Mouse (Mus musculus) embryonic fibroblast, embryonic 13.5 days (primary cell): ENCODE results near the gene Adgrg3. TPM values are rescaled to one million over a fixed set of nuclear protein-coding genes. Genes with fewer than 3 reads are reported as not detected.

Experiments used
- H3K27ac ChIP-seq: 2 replicates; pipeline ENCODE4 v1.5.1; 2012; ENCODE audit warnings: low read length, control low read depth, inconsistent platforms; ENCODE audit not compliant: insufficient read depth
- H3K4me1 ChIP-seq: 2 replicates; pipeline ENCODE4 v1.6.1; 2011; ENCODE audit warnings: low read length; ENCODE audit not compliant: control insufficient read depth, insufficient read depth
- H3K4me3 ChIP-seq: 2 replicates; pipeline ENCODE4 v1.5.1; 2011; ENCODE audit warnings: mild to moderate bottlenecking, control low read depth, low read length; ENCODE audit not compliant: insufficient read depth
- CTCF ChIP-seq: IDR thresholded peaks from 2 replicates; pipeline ENCODE4 v1.5.1; 2011; ENCODE audit warnings: mild to moderate bottlenecking, control low read depth, low read length, moderate library complexity, borderline replicate concordance; ENCODE audit not compliant: insufficient read depth
- POLR2A ChIP-seq: IDR thresholded peaks from 2 replicates; pipeline ENCODE4 v1.6.1; 2011; ENCODE audit warnings: low read depth, mild to moderate bottlenecking, control low read depth, low read length, moderate library complexity
- polyA plus RNA-seq: library from polyadenylated mRNA; stranded (reverse); fragments of >200 nt; gene quantifications from 2 replicates; pipeline ENCODE4 v1.2.4, GENCODE M21; 2011; ENCODE audit warnings: low read depth; ENCODE audit not compliant: missing spikeins, insufficient read length

Adgrg3 gene
- not detected in 2 replicates for polyA plus RNA-seq

DNA sequence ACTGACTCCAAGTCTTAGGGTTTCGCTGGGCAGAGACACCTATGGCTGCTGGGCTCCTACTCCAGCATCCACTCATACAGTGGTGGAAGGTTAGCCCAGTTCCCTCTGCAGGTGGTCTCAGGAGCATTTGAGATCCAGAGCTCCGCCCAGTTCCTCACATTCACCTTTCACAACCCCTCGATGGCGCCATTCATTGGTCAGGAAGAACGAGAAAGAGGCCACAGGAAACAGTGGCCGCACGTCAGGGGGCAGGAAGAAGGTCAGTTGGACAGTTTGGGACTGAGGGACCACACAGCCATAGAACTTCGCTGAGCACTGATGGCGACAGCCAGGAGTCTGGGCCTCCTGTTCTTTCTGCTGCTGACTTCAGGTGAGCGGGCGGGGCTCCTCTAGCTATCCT, at the start of gene Adgrg3:
Adgrg3 (plus strand) TSS at position 242 of the 400 bp plus-strand sequence.
- no peak for TF ChIP-seq POLR2A
- no peak for TF ChIP-seq CTCF
- no peak within 1 kb of the TSS for H3K27ac ChIP-seq

DNA sequence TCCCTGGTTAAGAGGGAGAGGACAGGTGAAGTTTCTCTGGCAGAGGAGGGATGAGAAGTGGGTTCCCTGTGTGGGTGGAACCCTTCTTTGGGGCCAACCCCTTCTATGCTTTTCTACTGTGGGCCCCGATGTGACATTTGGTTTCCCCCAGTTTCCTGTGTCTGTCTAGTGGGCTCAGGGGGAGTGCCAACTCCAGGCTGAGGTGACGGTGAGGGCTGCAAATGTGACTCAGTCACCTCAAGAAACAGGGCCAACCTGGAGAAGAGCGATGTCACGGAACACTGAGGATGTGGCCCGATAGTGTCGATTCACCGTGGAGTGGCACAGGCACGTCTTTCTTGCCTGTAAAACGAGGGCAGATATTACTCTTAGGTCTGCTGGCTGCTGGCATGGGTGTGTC, 44.2 kb upstream of the Adgrg3 start:
- TF ChIP-seq CTCF (no peak), POLR2A (no peak)
- Histone ChIP-seq H3K4me1 (no peaks in the 10 kb centered on the region), H3K4me3 (no peak overlapping the region), H3K27ac (no peak overlapping the region)

More for the DNA sequence above, at the start of gene Adgrg3:
- Histone ChIP-seq H3K4me3 (no peak within 1 kb of the TSS), H3K4me1 (no peaks in the 10 kb centered on the region; the same call in 1 of the 2 replicates)

- no peak overlapping the region for H3K27ac ChIP-seq
- H3K4me1 ChIP-seq: no peaks in the 10 kb centered on the region
- H3K4me3 ChIP-seq: no peak overlapping the region
- TF ChIP-seq POLR2A (no peak), CTCF (no peak)
Observed at GRCm38 (mm10) chr8:94973786-94974185, 43.7 kb upstream of the Adgrg3 start.

DNA sequence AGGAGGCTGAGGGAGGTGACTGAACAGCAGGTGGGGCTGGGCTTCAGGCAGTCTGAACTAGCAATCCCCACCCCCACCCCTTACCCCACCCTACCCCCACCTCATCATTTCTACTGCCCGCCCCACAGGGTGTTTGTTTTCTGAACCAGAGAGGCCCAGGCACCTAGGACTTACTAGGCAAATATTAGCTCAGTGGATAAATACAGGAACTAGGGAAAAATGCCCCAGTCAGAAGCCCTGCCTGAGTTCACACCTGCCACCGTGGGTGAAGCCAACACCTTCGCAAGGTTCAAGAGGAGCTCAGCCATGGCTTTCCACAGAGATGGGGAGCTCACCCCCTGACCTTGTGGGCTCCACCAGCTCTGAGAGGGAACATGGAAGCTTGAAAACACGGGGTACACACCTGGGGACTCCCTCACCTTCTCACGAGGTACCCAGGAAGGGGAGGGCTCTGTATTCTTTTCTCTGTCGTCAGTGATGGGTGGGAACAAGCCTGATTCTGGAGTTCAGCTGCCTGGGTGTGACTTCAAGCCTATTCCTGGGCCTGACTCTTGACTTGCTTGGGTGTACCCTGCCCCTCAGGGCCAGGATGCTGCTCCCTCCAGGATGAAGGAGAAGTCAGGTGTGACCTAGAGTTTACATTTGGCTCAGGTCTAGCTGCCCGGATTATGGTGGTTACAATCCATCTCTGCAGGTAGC, 42.9 kb upstream of the Adgrg3 start, which contains the start of gene Adgrg1:
Adgrg1 (plus strand) TSS at position 285 of the 699 bp plus-strand sequence.
- TF ChIP-seq CTCF (no peak), POLR2A (no peak)
- Histone ChIP-seq H3K4me3 (no peak within 1 kb of the TSS), H3K4me1 (no peaks in the 10 kb centered on the region), H3K27ac (no peak within 1 kb of the TSS)

DNA sequence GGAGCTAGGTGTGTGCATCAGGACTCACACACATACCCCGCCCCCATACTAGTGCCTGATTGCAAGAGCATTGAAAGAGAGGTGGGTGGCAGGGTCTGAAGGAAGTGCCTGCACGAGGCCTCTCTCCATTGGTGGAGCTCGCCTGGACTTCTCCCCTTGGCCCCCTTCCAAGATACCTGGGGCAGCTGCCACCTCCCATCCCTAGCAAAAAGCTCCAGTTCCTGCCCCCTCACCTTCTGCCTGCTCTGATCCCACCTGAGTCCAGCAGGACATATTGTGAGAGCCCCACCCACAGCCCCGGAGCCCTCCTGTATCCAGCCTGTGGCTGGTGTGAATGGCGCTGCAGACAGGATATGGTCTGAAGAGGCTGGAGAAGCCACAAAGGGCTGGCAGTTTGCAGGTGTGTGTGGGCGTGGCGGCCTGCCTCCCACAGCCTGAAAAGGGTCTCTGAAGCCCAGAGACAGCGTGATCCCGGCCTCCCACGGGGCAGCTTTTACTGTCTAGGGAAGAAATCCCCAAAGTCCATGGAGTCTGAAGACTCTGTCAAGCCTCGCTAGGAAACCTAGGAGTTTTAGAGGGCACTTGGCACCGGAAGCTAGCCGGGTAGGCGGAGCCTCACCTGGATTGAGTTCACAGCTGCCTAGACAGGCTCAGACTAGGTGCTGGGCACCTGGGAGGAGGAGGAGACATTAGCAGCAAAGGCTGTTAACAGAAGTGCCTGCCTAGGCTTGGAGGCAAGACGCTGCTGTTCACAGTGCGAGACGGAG, 40.7 kb upstream of the Adgrg3 start:
- Histone ChIP-seq H3K4me1 (no peaks in the 10 kb centered on the region), H3K4me3 (no peak overlapping the region), H3K27ac (no peak overlapping the region)
- TF ChIP-seq POLR2A (no peak), CTCF (no peak)

DNA sequence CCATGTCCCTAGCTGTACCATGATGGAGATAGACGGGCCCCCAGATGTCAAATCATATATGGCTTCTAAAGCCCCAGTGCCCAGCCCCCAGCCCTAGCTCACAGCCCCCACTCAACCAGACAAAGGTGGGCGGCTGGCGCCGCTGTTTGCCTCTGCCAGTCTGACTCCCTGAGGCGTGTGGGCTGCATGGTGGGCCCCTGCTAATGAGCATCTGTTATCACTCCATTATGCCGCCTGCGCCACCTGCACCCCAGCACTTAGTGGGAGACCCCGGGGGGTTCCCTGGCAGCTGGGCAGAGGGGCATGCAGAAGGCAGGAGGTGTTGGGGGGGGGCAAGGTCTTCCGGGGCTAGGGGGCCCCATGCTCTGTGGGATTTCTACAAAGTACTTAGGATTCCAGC, 39.4 kb upstream of the Adgrg3 start:
- H3K27ac ChIP-seq: no peak overlapping the region
- no peak overlapping the region for H3K4me3 ChIP-seq
- H3K4me1 ChIP-seq: no peaks in the 10 kb centered on the region
- TF ChIP-seq CTCF (no peak), POLR2A (no peak)

DNA sequence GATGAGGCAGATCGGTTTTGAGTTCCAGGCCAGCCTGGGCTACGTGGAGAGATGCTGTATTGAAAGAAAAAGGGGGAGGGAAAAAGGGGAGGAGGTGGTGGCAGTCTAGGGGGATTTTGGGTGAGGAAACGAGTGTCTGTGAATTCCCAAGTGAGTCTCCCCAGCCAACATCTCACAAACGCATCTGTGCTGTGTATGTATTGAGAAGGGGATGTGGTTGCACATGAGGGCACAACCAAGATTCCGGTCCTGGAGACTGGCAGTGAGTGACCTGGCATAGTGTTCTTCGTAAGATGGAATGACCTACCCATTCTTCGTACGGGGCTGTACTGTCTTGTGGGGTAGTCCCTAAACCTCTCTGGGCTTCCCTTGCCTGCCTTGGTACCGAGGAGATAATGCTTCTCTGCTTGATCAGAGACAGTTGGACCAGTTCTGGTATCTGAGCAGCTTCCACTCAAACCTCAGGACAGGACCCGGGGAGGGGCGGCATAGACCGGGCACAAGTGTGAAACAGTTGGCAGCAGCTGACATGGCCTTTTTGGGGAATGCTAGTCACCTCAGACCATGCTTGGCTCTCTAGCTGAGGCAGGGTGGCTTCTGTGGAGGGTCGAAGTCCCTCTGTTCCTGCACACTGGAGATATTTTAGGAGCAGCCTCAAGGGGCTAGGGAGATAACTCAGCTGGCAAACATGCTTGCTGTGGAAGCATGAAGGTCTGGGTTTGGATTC, 38.7 kb upstream of the Adgrg3 start:
- H3K4me3 ChIP-seq: no peak overlapping the region
- no peaks in the 10 kb centered on the region for H3K4me1 ChIP-seq
- TF ChIP-seq CTCF: no peak
- TF ChIP-seq POLR2A: no peak
- H3K27ac ChIP-seq: no peak overlapping the region

- TF ChIP-seq CTCF (no peak), POLR2A (no peak)
- H3K4me1 ChIP-seq: 0 out of 2 replicates have a peak, but pooled peaks cover 2% of the 10 kb centered on the region
Observed at GRCm38 (mm10) chr8:94980176-94980575, 37.3 kb upstream of the Adgrg3 start.

DNA sequence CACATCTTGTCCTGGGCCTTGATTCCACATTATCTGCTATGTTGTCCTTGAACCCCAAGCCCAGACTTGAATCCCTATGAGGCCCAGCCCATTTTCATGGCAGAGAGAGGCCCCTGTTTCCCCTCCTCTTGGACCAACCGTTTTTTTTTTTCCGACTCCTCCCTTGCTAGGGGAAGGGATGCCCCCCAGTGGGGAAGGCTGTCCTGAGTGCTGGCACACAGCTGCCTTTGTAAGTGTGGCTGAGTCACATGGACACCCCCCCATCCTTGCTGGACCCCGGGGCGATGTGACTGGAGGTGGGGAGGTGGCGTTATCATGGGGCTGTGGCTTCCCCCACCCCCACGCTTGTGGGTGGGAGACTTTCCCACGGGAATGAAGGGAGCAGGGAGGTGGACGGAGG, 36.5 kb upstream of the Adgrg3 start:
- H3K4me3 ChIP-seq: no peak overlapping the region
- TF ChIP-seq POLR2A (no peak), CTCF (no peak)
- H3K27ac ChIP-seq: no peak overlapping the region
- 0 out of 2 replicates have a peak, but pooled peaks cover 2% of the 10 kb centered on the region for H3K4me1 ChIP-seq

More at GRCm38 (mm10) chr8:94980176-94980575, 37.3 kb upstream of the Adgrg3 start:
- Histone ChIP-seq H3K4me3 (no peak overlapping the region), H3K27ac (no peak overlapping the region)

- Histone ChIP-seq H3K4me1 (0 out of 2 replicates have a peak, but pooled peaks cover 2% of the 10 kb centered on the region), H3K4me3 (no peak overlapping the region), H3K27ac (no peak overlapping the region)
- TF ChIP-seq CTCF (no peak), POLR2A (no peak)
Observed at GRCm38 (mm10) chr8:94981848-94982247, 35.6 kb upstream of the Adgrg3 start.

DNA sequence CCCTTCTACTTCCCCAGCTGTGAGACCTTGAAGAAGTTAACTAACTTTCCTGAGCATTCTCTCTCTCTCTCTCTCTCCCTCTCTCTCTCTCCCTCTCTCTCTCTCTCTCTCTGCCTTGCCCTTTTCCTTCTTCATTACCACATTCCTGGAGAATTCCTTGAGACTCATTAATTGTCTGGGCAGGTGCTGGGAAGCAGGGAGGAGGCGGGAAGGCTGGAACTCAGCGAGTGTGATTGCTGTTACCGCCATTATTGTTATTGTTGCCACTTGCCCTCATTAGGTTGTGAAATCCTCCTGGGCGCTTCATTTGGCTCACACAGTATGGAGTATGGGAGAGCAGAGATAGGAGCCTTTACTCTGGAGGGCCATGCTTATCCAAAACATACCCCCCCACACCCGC, 34.3 kb upstream of the Adgrg3 start:
- Histone ChIP-seq H3K27ac (no peak overlapping the region), H3K4me3 (no peak overlapping the region), H3K4me1 (0 out of 2 replicates have a peak, but pooled peaks cover 2% of the 10 kb centered on the region)
- TF ChIP-seq CTCF: no peak
- TF ChIP-seq POLR2A: no peak
